Mouse (Mus musculus): ENCODE measurements around the gene Amigo2. TPM values are rescaled to one million over a fixed set of nuclear protein-coding genes. Genes with fewer than 3 reads are reported as not detected.

Gene Amigo2
- polyA plus RNA-seq, 1 experiment from 2014 or later = 2.9 TPM

DNA sequence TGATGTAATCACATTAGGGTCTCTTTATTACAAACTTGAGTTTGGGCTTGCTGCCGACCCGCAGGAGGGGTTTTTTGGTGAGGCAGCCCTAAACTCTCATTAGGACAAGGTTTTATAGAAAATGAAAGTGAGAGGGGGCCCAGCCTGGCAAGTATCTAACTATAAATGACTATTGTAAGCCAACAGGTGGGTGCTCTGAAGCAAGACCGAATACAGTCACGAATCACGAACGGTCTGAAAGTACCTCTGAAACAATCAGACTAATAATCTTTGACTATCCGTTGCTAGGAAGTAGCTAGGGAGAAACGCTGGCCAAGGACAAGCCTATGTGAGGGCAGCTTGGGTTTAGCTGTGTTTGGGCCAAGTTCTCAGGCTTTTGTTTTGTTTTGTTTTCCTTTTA, 12.2 kb upstream of the Amigo2 start:
- H3K4me1 ChIP-seq (ENCODE audit: insufficient read depth) = peaks cover 2% of the 10 kb centered on the region; the same call in 1 of the 2 replicates
- 71% methylated on average over 8 of the region's 8 CpGs for WGBS (ENCODE audit: insufficient replicate concordance)
- H3K4me3 ChIP-seq (ENCODE audit: low read depth, low read length) = no peak overlapping the region
- H3K9ac ChIP-seq (replicated peaks) = no peak overlapping the region
- ATAC-seq = no peak; the same call in 1 of the 2 replicates
- DNase-seq = no peak
- no peaks in the 10 kb centered on the region for H3K36me3 ChIP-seq (replicated peaks; ENCODE audit: insufficient read depth, low read length)
- H3K9me3 ChIP-seq (ENCODE audit: low read length) = no peaks in the 10 kb centered on the region
- TF ChIP-seq EP300 (IDR thresholded peaks at IDR 0.05; ENCODE audit: low read depth) (no peak), CTCF (IDR thresholded peaks at IDR 0.05; ENCODE audit: low read depth) (no peak)
- H3K4me2 ChIP-seq (ENCODE audit: low read depth, low read length) = no peak overlapping the region
- no peaks in the 10 kb centered on the region for H3K27me3 ChIP-seq (ENCODE audit: insufficient read depth, low read length)
- H3K27ac ChIP-seq (ENCODE audit: low read depth) = peak overlapping the region; percentile 49; the same call in 1 of the 2 replicates

DNA sequence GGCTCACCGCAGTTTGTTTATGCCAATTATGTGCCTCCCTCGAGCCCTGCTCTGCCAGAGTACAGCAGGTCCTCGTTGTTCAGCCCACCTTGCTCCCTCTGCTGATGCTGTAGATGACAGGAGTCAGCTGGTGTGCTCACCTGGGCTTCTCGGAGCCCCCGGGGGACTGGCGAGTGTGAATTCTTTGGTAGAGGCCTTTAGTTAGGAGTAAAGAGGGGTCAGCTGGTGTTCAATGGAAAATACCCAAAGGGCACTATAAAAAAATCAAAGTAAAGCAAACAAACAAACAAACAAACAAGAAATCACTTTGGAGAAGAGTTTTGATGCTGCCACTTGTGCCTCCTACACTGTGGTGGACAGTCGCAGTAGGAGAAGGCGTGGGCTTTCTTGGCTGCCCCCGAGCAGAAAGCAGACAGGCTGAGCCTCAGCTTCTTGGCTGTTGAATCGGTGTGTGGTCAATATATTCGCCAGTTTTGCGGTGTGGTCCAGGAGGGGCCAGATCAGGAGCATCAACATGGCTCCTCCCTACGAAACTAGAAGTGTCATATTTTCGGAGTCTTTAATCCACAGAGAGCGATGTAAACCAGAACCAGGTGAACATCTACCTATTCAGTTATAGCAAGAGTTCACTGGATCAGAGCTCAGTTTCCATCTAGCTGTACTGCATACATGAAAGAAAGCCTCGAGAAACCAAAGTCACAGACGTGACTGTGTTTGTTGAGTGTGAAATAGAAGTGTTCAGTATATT, 11.6 kb upstream of the Amigo2 start:
- H3K4me3 ChIP-seq (ENCODE audit: low read depth, low read length) = no peak overlapping the region
- ATAC-seq = no peak
- TF ChIP-seq EP300 (IDR thresholded peaks at IDR 0.05; ENCODE audit: low read depth) = no peak
- TF ChIP-seq CTCF (IDR thresholded peaks at IDR 0.05; ENCODE audit: low read depth) = no peak
- WGBS (ENCODE audit: insufficient replicate concordance) = 82% methylated on average over 17 of the region's 17 CpGs
- H3K27ac ChIP-seq (ENCODE audit: low read depth) = peak overlapping the region; percentile 49
- no peak overlapping the region for H3K9ac ChIP-seq (replicated peaks)
- DNase-seq = no peak
- no peaks in the 10 kb centered on the region for H3K27me3 ChIP-seq (ENCODE audit: insufficient read depth, low read length)
- peaks cover 2% of the 10 kb centered on the region; the same call in 1 of the 2 replicates for H3K4me1 ChIP-seq (ENCODE audit: insufficient read depth)
- H3K36me3 ChIP-seq (replicated peaks; ENCODE audit: insufficient read depth, low read length) = no peaks in the 10 kb centered on the region
- no peak overlapping the region for H3K4me2 ChIP-seq (ENCODE audit: low read depth, low read length)
- H3K9me3 ChIP-seq (ENCODE audit: low read length) = no peaks in the 10 kb centered on the region

- no peak overlapping the region for H3K27ac ChIP-seq (ENCODE audit: low read depth)
- no peaks in the 10 kb centered on the region for H3K36me3 ChIP-seq (replicated peaks; ENCODE audit: insufficient read depth, low read length)
- H3K4me2 ChIP-seq (ENCODE audit: low read depth, low read length) = no peak overlapping the region
- no peak for TF ChIP-seq CTCF (IDR thresholded peaks at IDR 0.05; ENCODE audit: low read depth)
- no peak for TF ChIP-seq EP300 (IDR thresholded peaks at IDR 0.05; ENCODE audit: low read depth)
- DNase-seq (no peak), ATAC-seq (no peak)
- no peak overlapping the region for H3K9ac ChIP-seq (replicated peaks)
- no peak overlapping the region for H3K4me3 ChIP-seq (ENCODE audit: low read depth, low read length)
- H3K27me3 ChIP-seq (ENCODE audit: insufficient read depth, low read length) = no peaks in the 10 kb centered on the region
- no peaks in the 10 kb centered on the region for H3K9me3 ChIP-seq (ENCODE audit: low read length)
- peaks cover 2% of the 10 kb centered on the region; the same call in 1 of the 2 replicates for H3K4me1 ChIP-seq (ENCODE audit: insufficient read depth)
- 66% methylated on average over 8 of the region's 8 CpGs for WGBS (ENCODE audit: insufficient replicate concordance)
Observed at GRCm38 (mm10) chr15:97257206-97257775, 10.2 kb upstream of the Amigo2 start.

DNA sequence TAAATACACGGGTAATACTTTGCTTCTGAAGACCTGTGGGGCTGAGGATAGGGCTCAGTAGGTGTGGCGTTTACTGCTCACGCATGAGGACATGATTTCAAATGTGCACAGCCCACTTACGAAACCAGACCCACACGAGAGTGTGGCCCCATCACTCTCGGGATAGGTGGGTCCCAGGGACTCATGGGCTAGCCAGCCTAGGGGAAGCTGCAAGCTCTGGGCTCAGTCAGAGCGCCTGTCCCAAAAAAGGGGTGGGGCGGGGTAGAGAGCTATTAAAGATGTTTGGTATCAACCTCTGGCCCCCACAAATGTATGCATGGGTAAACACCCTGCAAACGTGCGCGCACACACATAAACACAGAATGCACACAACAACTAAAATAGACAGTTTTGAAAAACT, 9.3 kb upstream of the Amigo2 start:
- no peak overlapping the region for H3K4me3 ChIP-seq (ENCODE audit: low read depth, low read length)
- H3K4me2 ChIP-seq (ENCODE audit: low read depth, low read length) = no peak overlapping the region
- TF ChIP-seq CTCF (IDR thresholded peaks at IDR 0.05; ENCODE audit: low read depth) = no peak
- H3K4me1 ChIP-seq (ENCODE audit: insufficient read depth) = peaks cover 2% of the 10 kb centered on the region; the same call in 1 of the 2 replicates
- H3K9ac ChIP-seq (replicated peaks) = no peak overlapping the region
- ATAC-seq = no peak
- no peaks in the 10 kb centered on the region for H3K9me3 ChIP-seq (ENCODE audit: low read length)
- H3K27me3 ChIP-seq (ENCODE audit: insufficient read depth, low read length) = no peaks in the 10 kb centered on the region
- no peak for DNase-seq
- H3K27ac ChIP-seq (ENCODE audit: low read depth) = no peak overlapping the region
- H3K36me3 ChIP-seq (replicated peaks; ENCODE audit: insufficient read depth, low read length) = no peaks in the 10 kb centered on the region
- 81% methylated on average over 11 of the region's 11 CpGs for WGBS (ENCODE audit: insufficient replicate concordance)

DNA sequence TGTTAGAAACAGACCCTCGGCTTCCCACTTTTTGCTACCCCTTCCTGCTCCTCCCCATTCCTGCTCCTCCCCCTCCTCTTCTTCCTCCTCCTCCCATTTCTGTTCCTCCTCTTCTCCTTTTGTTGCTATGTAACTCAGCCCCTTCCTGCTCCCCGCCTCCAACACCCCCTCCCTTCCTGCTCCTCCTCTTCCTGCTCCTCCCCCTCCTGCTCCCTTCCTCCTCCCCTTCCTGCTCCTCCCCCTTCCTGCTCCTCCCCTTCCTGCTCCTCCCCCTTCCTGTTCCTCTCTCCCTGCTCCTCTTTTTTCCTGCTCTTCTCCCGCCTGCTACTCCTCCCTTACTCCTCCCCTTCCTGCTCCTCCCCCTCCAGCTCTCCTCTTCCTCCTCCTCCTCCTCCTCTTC, 8.7 kb upstream of the Amigo2 start:
- 75% methylated on average over 3 of the region's 3 CpGs for WGBS (ENCODE audit: insufficient replicate concordance)
- no peaks in the 10 kb centered on the region for H3K9me3 ChIP-seq (ENCODE audit: low read length)
- H3K4me1 ChIP-seq (ENCODE audit: insufficient read depth) = peaks cover 2% of the 10 kb centered on the region; the same call in 1 of the 2 replicates
- no peak overlapping the region for H3K27ac ChIP-seq (ENCODE audit: low read depth)
- no peaks in the 10 kb centered on the region for H3K27me3 ChIP-seq (ENCODE audit: insufficient read depth, low read length)
- TF ChIP-seq EP300 (IDR thresholded peaks at IDR 0.05; ENCODE audit: low read depth) (no peak), CTCF (IDR thresholded peaks at IDR 0.05; ENCODE audit: low read depth) (no peak)
- H3K9ac ChIP-seq (replicated peaks) = no peak overlapping the region
- H3K36me3 ChIP-seq (replicated peaks; ENCODE audit: insufficient read depth, low read length) = no peaks in the 10 kb centered on the region
- ATAC-seq (no peak), DNase-seq (no peak)
- H3K4me3 ChIP-seq (ENCODE audit: low read depth, low read length) = no peak overlapping the region
- no peak overlapping the region for H3K4me2 ChIP-seq (ENCODE audit: low read depth, low read length)

DNA sequence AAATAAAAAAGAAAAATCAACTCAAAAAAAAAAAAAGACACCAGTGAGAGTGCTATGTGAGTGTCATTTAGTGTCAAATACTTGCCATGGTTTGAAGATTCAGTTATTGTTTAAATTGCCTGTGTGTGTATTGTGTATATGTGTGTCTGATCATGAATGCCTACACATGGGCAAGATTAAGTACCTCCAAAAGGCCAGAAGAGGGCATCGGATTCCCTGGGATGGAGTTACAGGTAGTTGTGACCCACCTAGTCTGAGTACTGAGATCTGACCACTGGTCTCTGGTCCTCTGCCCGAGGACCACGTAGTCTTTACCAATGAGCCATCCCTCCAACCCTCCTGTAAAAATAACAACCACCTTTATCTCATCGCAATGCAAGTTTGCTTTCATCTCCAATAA, 7.3 kb upstream of the Amigo2 start:
- Histone ChIP-seq H3K4me1 (ENCODE audit: insufficient read depth) (no peaks in the 10 kb centered on the region), H3K4me3 (ENCODE audit: low read depth, low read length) (no peak overlapping the region), H3K36me3 (replicated peaks; ENCODE audit: insufficient read depth, low read length) (no peaks in the 10 kb centered on the region), H3K27me3 (ENCODE audit: insufficient read depth, low read length) (no peaks in the 10 kb centered on the region), H3K9ac (replicated peaks) (no peak overlapping the region), H3K27ac (ENCODE audit: low read depth) (no peak overlapping the region), H3K4me2 (ENCODE audit: low read depth, low read length) (no peak overlapping the region), H3K9me3 (ENCODE audit: low read length) (no peaks in the 10 kb centered on the region)
- DNase-seq (no peak), ATAC-seq (no peak)
- TF ChIP-seq CTCF (IDR thresholded peaks at IDR 0.05; ENCODE audit: low read depth) (peak; percentile 36), EP300 (IDR thresholded peaks at IDR 0.05; ENCODE audit: low read depth) (no peak)
- WGBS (ENCODE audit: insufficient replicate concordance) = 93% methylated on average over 4 of the region's 4 CpGs

All from liver, postnatal 0 days (tissue).